Mouse (Mus musculus): ENCODE data around the gene Layn.

Layn gene

DNA sequence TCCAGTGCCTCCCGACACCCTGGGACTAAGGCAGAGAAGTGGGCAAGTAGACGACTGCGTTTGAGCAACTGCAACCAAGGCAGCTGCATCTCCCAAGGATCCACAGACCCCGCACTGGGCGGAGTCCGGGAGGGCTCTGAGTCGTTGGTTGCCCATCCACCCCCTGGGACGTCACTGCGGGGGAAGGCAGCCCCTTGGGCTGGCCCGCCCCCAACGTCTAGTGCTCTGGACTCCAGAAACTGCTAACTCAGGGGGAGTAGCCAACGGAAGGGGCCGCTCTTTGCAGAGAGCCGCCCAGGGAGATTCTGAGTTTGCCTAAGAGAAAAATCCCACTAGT is at the start of gene Layn:
Gene Layn (minus strand): TSS at position 116 of the 337 bp plus-strand sequence.
- peak; percentile 87 to 89 for DNase-seq

DNA sequence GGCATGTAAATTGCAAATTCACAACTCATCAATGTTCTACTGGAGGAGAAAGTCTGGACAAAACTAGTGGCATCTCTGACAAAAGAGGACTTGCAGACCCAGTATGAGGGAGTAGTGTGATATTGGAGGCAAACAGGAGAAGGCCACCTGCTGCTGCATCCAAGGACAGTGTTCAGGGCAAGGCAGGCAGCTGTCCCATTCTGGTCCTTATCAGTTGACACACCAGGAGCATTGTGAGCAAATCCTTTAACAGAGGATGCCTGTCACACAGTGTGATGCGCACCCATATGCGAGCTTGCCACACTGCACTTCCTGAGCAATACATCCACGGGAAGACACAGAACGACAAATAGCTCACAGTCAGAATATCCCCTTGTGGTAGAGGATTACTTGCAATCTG is 37.9 kb upstream of the Layn start:
- DNase-seq: no peak

DNA sequence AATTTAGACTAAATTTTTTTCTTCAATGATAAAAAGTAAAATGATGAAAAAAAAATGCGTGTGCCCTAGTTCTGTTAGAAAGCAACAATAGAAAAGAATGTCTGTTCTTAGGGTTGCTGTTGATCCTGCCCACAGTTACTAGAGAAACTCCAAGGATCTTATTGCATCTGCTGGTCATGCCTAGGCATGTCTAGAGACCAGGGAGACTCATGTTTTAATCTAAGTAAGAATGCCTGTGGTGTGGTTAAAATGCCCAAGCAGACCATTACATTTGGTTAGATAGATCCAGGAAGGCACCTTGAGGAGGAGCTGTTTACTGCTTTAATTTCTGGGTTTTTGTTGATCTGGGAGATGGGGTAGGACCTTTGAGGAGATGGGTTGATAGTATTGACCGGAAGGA is 28.9 kb upstream of the Layn start:
- DNase-seq: no peak

DNA sequence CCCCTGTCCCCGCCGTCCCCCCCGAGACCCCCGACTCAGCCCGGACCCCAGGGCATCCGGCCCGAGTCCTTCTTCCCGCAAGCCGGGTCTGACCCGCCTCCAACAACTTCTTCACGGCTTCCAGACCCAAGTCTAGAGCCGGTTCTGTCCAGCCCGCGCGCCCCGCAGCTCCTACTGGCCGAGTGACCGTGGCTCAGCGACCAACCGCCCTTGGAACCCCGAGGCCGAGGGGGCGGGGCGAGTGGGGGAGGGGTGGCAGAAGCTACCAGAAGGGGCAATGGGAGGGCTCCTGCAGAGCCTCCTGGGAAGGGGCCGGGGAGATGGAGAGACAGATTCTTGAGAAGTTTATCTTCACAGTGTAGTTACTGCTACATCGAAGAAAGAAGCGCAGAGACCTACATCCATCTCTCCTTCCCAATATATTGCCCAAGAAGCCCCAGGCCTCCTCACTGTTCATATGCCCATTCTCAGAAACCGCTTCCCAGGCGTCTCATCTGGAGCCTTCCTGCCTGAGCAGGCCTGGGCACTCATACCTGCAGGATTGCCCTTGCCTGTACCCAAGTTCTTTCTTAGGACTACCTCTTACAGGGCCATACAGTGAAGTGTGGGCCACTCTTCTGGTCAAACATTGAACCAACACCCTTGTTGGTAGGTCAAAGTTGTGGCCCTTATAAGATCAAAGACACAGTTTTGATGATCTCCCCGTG is 27.1 kb upstream of the Layn start:
- DNase-seq: peak; percentile 42 to 68

DNA sequence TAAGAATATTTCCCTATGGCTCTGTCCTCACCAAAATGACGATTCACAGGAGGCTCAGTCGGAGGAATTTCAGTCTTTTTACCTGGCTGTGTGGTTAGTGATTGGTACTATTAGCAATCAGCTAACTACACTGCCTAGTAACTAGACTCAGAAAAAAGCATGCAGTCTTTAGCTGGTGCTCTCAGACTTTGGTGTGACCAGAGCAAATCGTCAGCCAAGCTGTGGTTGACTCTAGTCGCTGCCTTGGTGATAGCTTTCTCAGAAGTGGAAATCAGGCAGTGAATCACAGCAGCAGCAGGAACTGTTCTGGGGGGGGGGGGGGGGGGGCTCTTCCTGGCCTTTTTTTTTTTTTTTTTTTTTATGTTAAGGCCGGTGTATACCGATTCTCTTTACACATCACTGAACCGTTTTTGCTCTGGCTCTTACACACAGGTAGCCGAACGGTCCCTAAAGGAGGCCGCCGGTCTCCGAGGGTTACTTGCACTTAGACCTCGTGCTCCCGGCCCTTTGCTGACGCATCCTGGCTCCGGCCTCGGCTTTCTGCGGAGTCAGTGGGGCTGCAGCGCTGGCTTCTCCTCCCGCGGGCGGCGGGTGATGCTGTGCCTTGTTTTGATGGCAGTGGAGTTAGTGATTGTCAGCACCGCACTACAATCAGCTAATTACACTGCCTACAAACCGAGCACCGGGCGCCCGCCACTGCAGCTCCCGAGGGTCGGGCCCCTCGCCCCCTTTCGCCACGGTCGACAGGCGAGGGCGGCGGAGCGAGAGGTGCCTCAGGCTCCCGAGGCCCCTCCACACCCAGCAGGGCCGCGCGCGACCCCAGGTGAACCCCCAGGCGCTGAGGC is 26.3 kb upstream of the Layn start:
- peak; percentile 44 to 68 for DNase-seq

DNA sequence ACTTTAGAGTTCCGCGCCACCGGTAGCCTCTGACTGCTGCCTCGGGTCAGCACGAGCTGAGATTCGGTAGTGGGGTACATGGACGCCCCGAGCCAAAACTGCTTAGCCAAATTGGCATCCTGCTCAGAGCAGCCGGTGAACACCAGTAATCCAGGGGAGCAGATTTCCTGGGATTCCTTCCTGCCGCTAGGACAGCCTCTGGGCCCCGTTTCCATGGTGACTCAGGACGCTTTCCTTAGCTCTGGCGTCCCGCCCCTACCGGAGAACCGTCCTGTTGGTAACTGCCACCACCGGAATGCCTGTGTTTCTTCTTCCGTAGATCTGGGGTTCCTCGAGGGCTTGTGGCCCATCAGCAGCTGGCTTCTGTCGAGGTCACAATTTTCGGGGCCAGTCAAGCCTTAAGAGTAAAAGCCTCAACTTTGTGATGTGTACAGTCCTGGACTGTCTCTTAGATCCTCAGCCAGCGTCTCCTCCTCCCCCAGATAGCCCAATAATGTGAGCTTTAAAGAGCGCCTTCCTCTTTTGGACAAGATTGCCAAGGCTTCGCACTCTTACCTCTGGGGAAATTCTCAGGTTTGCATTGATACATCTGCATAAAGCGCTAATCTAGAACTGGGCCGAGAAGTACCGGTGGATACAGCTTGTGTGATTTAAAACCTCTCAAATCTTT is 25.0 kb upstream of the Layn start, which contains the start of gene 4833427G06Rik:
Gene 4833427G06Rik (minus strand): TSS at position 323 of the 670 bp plus-strand sequence.
- DNase-seq: peak; percentile 67 to 76

DNA sequence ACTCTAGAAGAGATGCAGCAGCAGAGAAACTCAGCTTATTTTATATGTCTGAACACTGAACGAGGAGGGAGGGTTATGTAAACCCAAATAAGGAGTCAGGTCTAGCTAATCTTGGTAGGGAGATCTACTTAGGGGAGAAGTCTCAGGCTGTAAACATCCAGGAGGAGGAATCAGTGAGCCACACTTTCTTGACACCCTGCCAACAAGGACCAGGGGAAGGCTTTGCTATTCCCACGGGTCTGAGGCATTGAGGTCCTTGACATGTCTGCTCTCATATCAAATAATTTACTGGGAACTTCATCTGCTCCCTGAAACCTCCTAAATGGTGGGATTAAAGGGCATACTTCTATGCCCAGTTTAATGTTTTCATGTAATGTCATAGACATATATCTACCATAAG is 19.4 kb upstream of the Layn start:
- no peak for DNase-seq

DNA sequence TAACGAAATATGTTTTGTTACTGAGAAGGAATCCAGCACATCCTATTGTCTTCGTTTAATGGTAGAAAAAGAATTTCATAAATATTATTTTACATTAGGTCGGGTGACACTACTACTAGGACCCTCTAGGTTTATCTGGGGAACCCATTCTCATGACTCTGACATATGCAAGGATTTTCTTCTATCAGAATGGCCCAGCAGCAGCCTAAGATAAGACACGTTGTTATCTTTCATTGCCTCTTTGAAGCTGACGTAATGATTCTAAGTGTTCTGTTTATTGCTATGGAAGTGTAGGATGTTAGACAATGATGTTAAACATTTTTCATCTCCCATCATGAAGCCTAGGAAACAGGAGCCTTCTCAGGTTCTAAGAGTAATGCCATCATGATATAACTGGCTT is 16.8 kb upstream of the Layn start:
- no peak for DNase-seq

DNA sequence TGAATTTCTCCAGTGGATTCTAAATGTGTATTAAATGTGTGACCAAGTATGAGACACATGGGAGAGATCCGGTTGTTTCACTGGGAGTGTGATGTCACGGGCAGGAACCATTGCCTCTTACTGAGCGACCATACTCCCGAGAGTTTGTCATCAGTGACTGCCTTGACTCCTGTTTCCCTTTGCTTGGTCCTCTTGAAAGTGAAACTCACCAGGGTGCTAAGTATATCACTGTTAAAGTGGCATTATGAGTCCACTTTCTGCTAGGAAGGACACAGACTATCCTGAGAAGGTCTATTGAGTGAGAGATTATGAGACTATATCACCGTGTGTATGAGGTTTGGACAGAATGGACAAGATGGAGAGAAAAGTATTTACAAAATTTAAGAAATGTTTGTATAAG is 4.7 kb upstream of the Layn start:
- no peak for DNase-seq

DNA sequence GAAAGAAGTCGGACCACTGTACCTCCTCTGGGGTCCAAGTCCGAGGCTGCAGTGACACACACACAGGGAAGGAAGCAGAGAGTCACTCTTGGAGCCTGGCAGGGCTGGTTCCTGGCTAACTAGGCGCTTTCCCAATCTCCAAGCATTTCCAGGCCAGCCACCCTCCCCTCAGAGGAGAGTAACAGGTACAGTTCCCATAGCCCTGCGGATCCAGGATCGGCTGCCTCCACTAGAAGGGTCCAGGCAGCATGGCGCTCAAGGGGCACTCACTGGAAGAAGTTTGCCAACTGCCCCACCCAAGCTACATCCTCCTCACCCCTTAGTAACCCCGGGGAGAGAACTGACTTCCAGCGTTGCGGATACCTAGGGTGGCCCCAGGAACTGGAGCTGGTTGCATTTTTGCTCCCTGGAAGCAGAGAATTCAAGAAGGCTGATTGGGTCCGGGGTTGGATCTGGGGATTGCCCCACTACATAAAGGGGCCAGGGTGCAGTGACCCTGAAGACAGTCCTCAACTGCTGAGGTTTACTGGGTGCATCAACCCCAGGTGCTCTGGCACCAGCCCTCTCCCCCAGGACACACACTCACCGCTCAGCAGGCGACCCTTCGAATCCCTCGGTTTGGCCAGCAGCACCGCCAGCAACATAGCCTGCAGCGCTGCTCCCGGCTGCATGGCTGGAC is 455 bp downstream of the Layn start:
- DNase-seq: peak; percentile 9 to 21

DNA sequence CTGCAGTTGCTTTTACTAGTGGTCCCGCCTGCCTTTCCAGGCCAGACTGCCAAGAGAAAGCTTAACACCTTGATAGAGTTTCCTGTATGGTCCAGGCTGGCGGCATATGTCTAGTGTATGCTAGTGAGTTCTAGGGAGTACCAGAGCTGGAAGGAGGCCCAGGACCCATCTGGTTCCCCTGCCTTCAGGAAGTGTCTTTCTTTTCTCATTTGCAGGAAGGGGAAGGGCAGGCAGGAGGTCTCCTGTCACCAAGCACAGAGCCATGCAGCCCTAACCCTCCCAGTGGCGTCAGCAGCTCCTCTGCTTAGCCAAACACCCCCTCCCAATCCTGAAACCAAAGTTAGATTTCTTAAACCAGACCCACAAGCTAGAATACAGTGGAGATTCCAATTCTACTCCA is 1.1 kb downstream of the Layn start:
- peak; percentile 48 to 53 for DNase-seq

DNA sequence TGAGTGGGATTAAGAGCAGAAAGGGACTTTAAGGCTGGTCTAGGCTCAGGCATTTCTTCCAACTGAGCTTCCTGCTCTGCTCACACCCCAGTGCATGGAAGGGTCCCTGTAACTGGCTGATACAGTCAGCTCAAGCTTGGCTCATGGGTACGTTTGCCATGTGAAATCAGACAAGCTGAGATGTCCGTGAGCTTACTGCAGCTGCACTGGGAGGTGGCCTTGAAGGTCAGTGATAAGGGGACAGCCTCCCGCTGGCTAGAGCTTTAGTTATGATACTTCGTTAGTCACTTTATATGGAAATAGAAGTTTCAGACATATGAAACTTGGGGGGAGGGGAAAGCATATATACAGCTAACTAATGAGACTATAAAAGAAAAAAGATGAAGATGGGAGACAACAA is 6.1 kb downstream of the Layn start:
- DNase-seq: no peak

DNA sequence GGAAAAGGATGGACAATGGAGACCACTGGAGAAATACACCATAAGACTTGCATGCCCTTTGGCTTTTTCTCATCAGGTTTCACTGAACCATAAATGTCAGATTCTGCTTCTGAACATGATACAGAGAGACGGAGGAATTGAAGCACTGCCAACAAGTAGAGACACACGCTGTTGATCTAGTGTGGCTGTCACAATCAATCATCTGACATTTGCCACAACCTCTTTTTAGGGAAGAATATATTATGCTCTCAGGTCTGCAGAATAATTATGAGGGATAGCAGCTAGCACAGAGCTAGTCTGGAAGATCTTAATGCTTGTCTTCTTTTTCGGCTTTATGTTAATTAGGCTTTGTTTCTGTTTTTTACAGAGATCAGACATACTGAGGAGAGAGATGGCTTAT is 8.7 kb downstream of the Layn start:
- no peak for DNase-seq

DNA sequence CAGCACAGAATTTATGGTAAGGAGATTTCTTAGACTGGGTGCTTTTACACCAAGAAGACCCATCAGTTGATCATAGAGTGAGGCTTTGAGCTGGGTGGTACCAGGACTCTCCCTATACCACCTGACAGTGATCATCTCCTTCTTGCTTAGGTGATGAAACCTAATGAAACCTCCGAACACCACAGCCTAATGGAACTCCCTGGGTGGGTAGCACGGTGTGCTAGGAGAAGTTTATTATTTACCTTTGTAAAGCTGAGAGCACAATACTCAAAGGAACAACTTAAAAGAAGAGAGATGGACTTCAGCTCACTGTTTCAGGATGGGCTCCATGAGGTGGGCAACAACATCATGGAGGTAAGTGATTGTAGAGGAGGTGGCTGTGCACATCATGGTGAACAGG is 16.3 kb downstream of the Layn start, which contains the start of gene Btg4:
Gene Btg4 (plus strand): TSS at position 301 of the 400 bp plus-strand sequence.
- no peak for DNase-seq

DNA sequence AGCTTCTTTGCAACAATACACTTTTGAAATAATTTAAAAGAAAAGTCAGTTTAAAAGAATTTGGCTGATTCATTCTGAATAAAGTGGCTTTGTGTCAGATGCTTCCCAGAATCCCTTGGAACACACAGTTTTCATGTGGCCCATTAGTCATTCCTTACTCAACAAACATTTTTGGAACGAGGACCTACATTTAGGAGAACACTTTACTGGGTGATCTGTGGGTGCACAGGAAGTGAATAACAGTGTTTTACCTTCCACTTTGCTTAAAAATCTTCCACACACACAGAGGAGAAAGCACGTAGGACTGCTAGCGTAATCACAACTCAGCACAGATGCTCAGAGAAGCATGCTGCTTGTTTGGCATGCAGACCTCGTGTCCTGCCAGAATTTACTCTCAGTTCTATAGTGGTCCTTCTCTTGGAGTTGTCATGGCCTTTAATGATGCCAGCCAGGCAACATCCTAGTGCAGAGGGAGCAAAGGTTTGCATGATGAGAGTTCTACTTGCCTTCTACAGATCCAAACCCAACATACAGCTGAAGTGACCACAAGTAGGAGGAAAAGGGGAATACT is 17.9 kb downstream of the Layn start:
- no peak for DNase-seq

DNA sequence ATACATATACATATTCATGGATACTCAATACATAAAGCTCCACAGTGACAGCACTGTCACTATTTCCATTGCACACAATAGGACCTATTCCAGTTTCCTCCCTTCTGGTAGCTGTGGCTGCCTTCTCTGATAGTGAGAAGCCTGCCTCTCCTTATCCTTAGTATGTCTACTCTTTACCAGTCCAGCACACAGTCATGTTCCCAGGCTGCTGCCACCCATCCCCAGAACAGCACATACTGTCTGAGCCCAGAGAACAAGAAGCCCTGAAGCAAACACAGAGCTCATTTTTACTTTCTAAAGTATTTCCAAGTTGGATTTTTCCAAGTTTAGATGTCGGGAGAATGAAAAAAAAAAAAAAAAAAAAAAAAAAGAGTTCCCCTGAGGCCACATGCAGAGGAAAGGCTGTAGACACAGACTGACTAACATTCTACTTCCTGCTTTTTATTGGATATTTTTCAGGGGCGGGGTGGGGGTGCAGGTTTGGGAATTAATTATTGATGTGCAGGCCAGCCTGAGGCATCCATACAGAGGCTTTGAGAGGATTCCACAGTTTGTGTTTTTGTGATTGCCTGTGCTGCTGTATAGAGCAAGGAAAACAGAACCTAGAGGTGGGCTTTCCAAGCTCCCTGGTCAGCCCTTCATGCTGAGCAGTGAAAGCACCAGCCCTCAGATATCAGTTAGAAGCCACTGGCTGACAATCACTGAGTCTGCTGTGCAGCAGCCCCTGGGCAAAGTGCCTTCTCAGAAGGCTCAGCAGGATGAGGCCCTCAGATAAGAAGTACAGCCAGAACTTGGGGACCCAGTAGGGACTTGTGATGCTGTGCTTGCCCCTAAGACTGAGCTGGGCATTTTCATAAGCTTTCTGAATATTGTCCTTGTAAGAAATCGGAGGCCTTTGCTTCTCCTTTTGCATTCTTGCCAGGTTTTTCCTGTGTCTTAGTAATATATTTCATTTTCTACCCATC is 20.3 kb downstream of the Layn start:
- DNase-seq: peak; percentile 16 to 26

DNA sequence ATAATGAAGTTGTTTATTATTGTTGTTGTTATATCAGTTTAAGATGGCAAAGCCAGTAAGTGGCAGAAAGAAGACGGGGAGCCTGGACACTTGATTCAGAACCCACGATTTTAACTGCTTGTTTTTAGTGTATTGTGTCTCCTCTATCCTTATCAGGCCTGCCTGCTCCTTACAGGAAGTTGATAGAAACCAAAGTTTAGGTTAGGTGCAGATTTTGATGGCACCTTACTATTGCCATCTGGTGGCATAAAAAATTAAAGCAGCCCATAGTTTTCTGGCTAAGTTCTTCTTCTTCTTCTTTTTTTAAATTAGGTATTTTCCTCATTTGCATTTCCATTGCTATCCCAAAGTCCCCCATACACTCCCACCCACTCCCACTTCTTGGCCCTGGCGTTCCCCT is 24.7 kb downstream of the Layn start:
- peak in 1 of 2 experiments; percentile 8 for DNase-seq

DNA sequence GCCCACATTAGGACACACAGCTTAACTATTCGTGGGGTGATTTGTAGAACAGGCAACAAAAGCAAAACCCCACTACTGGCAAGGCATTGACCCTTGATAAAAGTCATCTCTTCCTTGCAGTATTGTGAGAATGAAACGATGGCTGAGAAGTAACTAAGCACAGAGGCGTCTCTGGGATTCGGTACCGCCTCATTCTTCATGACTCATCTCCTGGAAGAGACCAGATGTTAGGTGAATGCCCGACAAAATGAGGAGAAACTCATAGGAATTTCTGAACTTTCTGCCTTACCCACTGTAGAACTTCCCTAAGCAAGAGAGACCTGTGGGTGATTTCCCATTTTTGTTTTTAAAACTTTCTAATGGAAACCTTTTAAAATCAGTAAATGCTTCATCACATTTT is 34.8 kb downstream of the Layn start:
- no peak for DNase-seq

DNA sequence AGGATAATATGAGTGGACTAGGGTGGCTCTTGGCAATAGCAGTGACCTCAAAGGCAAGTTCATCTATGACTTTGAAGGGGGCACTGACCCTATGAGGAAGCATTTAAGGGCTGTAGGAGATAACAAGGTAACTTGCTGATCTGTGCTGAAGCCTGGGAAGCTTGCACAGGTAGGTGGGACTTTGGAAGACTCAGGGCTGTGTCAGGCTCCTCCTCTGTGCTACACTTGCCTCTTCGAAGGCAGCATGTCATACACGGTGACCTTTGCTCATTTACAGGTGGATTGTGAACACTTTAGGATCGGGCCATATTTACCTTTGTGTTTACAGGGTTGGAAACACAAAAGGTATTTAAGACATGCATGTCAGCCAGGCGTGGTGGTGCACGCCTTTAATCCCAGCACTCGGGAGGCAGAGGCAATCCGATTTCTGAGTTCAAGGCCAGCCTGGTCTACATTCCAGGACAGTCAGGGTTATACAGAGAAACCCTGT is 35.4 kb downstream of the Layn start:
- no peak for DNase-seq

DNA sequence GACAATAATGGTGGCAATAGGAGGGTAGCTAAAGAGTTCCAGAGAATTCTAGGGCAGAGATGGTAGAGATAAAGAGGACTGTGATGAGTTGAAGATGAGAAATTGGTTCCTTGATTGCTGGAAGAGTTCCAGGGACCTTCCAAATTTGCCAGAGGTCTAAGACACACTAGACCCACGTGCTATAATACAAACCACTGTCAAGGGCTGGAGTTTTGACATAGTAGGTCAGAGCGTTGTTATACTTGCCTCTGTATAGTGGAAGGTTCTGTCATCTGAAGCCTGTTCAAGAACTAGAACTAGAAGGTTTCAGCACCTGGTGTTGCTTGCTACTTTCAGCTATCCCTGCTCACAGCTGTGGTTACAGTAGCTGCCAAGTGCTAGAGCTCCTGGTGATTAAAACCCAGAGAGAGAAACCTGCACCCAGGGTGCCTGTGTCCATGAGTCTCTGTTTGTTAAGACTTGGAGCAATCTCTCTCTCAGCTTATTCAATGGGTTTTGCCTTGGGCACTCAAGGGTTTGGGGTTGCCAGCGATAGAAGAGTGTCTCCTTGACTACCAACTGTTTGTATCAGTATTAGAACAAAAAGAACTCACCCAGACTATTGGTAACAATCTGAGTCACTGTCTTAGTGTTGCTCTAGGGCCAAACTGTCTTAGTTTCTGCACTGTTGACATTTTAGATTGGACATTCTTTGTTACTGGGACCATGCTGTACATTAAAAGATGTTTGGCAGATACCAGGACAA is 43.9 kb downstream of the Layn start:
- no peak for DNase-seq

DNA sequence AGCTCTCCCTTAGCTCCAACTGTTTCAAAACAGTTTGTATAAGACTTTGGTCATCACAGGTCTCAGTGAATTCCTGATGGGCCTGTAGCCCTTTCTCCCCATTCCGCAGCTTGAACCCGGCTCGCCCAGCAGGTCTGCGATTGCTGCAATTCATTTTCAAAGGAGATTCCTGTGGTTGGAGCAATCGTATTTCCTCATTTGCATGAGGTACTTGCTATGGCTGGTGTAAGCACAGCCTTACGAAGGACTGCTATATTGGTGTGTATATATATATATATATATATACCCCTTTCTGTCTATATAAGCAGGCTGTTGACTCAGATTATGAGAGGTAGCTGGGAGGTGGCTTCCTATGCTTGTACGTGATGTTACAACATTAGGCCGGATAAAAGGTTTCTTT is 44.6 kb downstream of the Layn start:
- DNase-seq: no peak

Measured in kidney, postnatal 36 days (tissue).